Mouse (Mus musculus) left cerebral cortex, adult 2 months (tissue): ENCODE measurements around the gene Lat. TPM values are rescaled to one million over a fixed set of nuclear protein-coding genes. Genes with fewer than 3 reads are reported as not detected.
"Not testable (repeated sequence)": the region's sequence is repeated elsewhere in the genome, so short reads cannot be mapped to it uniquely, and the experiment has no call there.

Source experiments
- DNase-seq, 2 experiments: peaks; one replicate each; pipeline ENCODE4 v3.0.0; 2021 to 2022; ENCODE audit warnings: low spot score in 2 of 2, mixed read lengths in 1 of 2; ENCODE audit errors: extremely low spot score in 1 of 2
- H3K27ac ChIP-seq: fragments of 200-600 bp; 2 replicates; pipeline ENCODE4 v1.8.1; 2022
- H3K4me3 ChIP-seq: fragments of 200-600 bp; 2 replicates; pipeline ENCODE4 v1.8.1; 2022
- CTCF ChIP-seq: fragments of 200-600 bp; IDR thresholded peaks from 2 replicates; pipeline ENCODE4 v1.8.1; 2022; ENCODE audit warnings: antibody characterized with exemption, mild to moderate bottlenecking, moderate library complexity
- intact Hi-C: fragments of 180-260 bp; cut with DNase I; formaldehyde crosslinking; loops from one replicate; pipeline ENCODE4 v1.15.1; 2025
- total RNA-seq, 2 experiments: library from RNA; stranded (reverse); gene quantifications; 2 replicates each; pipeline ENCODE4 v1.2.3; 2021

Lat gene
- total RNA-seq, 2 experiments from 2014 or later: 0.93 to 1.2 TPM

DNA sequence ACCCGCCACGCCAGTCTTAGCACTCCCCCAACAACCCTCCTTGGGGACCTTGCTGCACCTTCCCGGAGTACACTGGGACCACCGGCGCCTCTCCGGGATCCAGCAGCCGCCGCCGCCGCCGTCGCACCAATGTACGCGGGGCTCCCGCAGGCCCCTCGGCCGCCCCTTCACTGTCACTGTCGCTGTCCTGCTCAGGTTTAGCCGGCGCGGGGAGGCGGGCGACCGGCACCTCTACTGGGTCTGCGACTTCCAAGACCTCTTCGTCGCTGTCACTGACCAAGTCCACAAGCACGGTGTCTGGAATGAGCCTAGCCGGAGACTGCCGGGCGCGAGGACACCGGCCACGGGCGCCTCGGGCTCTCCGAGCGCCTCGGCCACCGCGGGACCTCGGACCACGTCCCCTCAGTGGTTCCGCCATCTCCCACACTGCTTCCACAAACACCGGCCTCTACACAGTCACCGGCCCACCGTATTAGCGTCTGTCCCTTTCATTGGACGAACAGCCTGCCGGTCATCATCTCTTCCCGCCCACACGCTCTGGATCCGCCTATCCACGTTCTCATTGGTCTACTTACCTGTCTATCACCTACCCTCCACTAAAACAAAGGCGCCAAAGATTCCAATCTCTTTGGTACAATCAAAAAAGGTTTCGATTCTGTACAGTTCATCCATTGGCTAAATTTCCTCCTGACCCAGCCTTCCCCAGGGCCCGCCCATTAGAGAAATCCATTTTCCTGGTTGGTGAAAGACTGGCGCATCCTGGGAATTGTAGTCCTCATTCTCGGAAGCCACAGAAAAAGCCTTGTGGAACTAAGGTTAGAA is 27.1 kb upstream of the Lat start, which contains the start of gene Nfatc2ip:
Gene Nfatc2ip, minus strand, starts transcription at position 440 of the 822 bp plus-strand sequence.
- no peak for TF ChIP-seq CTCF
- intact Hi-C loops: loop anchor here (5.0 kb wide), 1 partner anchor 76 kb away; no protein-coding TSS in a partner anchor
- peak; percentile 95 to 96 for DNase-seq
- Histone ChIP-seq H3K4me3 (peak within 1 kb of the TSS; percentile 98), H3K27ac (peak within 1 kb of the TSS; percentile 54; the same call in 1 of the 2 replicates)

GRCm38 (mm10) chr7:126392086-126392884 is 22.9 kb upstream of the Lat start:
- DNase-seq, H3K27ac ChIP-seq, intact Hi-C loops, H3K4me3 ChIP-seq: not testable (repeated sequence)

DNA sequence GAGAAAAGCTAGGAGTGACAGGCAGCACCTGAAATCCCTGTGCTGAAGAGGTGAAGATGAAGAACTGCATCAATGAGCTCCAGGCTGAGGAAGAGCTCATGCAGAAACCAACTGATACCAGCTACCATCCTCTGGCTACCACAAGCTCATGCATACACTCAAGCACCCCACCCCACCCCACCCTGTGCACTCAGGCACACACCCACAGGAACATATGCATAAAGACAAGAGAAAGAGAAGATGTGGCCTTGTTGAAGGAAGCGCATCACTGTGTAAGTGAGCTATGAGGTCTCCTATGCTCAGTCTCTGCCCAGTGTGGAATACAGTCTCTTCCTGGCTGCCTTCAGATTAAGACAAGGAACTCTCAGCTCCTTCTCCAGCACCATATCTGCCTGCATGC is 18.8 kb upstream of the Lat start:
- no peak overlapping the region for H3K27ac ChIP-seq
- TF ChIP-seq CTCF: no peak
- intact Hi-C loops: loop anchor here (10.0 kb wide), 1 partner anchor 923 kb away; no protein-coding TSS in a partner anchor
- DNase-seq: no peak
- no peak overlapping the region for H3K4me3 ChIP-seq

DNA sequence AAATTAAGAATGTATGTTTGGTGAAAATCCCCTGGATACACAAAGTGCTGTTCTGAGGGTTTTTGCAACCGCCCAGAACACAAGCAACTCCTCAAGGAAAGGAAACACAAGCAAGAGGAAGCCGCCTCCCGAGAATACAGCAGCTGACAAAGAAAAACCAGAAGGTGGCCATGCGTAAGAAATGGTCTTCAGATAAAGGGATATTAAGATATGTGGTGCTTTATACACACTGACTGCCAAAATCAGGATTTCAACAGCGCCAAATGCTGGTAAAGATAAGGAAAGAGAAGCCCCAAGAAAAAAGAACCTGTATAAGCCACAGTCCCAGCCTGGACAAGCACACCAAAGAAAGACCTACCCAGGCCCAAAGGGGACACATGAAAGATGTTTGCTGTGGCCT is 14.2 kb upstream of the Lat start:
- no peak for TF ChIP-seq CTCF

DNA sequence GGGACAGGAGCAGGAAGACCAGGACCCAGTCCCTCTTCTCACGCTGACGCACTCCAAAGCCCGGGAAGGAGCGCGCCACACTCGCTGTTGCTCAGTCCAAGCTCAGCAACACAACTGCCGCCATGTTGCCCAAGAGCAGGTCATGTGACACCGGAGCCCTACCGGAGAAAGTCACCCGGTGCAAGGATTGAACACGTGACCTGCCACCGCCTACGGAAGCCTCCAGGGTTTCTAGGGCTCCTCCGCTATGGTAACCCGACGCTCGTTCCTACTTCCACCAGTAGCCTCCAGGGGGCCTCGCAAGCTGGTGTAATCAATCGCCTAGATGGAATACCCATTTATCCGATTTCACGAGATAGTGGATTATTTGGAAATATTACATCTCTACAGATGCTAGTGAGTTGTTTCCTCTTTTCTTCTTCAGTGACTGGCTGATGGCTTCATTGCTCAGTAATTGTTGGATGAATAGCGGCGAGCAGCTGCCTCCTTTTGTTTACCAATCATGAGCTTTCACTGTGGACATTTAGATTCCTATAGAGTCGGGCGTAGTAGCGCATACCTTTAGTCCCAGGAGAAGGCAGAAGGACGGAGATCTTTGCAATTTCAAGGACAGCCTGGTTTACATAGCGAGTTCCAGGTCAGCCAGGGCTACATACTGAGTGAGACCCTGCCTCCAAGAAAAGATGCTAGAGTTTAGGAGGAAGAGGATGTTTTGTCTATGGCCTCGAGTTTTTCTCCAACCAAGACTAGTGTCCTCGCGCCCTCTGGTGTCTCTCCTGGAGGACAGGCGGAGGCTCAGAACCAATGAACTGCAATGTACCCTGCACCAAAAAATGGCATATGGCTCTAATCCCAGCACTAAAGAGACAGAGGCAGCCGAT is 8.1 kb upstream of the Lat start, which contains the start of gene Spns1:
Gene Spns1, minus strand, starts transcription at position 173 of the 881 bp plus-strand sequence.
- intact Hi-C loops: loop anchor here (1.0 kb wide), 2 partner anchors 54 to 116 kb away; no protein-coding TSS in a partner anchor
- Histone ChIP-seq H3K4me3 (peak within 1 kb of the TSS; percentile 99), H3K27ac (peak within 1 kb of the TSS; percentile 87)
- DNase-seq: peak; percentile 98
- peak; percentile 81 for TF ChIP-seq CTCF

More for the DNA sequence above, 14.2 kb upstream of the Lat start:
- H3K27ac ChIP-seq: no peak overlapping the region
- no peak for DNase-seq
- no peak overlapping the region for H3K4me3 ChIP-seq
- intact Hi-C loops: loop anchor here (10.0 kb wide), 1 partner anchor 919 kb away; no protein-coding TSS in a partner anchor

GRCm38 (mm10) chr7:126376903-126377277 is 7.5 kb upstream of the Lat start:
- intact Hi-C loops: loop anchor here (1.0 kb wide), 1 partner anchor 116 kb away; no protein-coding TSS in a partner anchor
- TF ChIP-seq CTCF: no peak
- H3K27ac ChIP-seq: peak overlapping the region; percentile 87
- peak overlapping the region; percentile 99 for H3K4me3 ChIP-seq
- no peak for DNase-seq

DNA sequence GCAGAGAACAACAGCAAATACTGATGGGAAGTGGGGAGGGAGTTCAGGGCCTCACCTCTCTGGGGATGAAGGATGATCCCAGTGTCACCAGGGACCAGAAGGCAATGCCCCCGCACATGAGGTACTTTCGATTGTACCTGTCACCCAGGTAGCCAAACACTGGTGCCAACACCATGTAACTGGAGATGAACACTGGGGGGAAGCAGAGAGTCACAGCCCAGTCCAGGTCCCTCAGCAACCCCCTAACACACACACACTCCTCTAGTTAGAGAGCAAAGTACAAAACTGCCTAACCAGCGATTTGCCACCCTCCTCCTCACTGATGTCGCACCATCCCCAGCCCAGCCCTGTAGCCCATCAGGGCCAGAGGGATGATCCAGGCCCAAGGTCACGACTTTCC is 5.6 kb upstream of the Lat start:
- H3K27ac ChIP-seq: no peak overlapping the region
- no peak overlapping the region for H3K4me3 ChIP-seq
- DNase-seq: no peak
- intact Hi-C loops: no loop called here
- TF ChIP-seq CTCF: peak; percentile 30

DNA sequence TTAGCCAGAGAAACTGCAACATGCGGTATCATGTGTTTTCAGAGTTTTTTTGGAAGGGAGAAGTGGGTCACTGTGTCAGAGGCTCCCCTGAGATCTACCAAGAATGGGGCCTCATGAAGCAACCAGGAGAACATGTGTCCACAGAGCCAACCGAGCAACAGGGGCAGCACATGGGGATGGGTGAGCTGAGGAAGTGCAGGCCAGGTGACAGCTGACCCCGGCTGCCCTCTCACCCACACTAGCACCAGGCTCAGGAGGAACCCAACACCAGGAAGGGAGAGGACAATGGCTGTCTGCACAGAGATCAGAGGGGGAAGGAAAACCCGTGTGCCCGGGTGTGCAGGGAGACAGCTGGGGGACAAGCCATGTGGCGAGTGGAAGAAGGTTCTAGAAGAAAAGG is 5.2 kb upstream of the Lat start:
- TF ChIP-seq CTCF: no peak
- Histone ChIP-seq H3K4me3 (no peak overlapping the region), H3K27ac (no peak overlapping the region)
- intact Hi-C loops: no loop called here
- DNase-seq: no peak

DNA sequence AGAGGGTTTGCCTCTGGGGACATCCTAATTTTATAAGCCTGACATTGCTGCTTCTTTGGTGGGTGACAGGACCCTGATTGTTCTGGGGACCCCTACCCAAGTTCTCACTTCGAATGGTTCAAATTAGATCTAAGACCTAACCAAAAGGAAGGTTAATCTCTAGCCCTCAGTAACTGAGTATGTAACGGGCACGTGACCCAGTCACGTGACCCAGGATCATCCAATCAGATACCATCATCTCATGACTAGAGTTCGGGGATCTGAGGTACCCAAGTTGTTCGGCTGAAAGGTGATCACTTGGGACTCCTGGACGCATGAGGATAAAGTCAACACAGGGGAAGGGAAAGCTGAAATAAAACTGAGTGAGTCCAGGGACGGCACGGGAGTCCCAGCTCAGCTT is 3.6 kb upstream of the Lat start:
- no peak overlapping the region for H3K27ac ChIP-seq
- DNase-seq: no peak
- no peak overlapping the region for H3K4me3 ChIP-seq
- intact Hi-C loops: no loop called here
- TF ChIP-seq CTCF: no peak

DNA sequence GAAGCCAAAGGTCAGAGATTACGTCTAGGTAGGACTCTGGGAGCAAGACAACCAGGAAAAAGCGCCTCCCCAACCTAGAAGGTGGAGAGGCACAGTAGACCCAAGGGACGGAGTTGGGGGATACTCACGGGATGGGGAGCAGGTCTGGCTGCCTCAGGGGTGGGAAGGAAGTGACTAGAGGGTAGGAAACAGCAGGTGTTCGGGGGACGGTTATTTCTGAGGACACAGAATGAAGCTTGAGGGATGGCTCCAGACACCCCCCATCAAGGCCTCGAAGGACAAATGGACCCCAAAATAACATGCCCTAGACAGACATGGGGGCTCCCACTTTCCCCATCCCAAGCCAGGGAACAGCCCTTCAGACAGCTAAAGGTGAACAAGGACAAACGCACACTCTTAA is 1.0 kb downstream of the Lat start:
- Histone ChIP-seq H3K4me3 (no peak overlapping the region), H3K27ac (no peak overlapping the region)
- no peak for DNase-seq
- intact Hi-C loops: no loop called here
- TF ChIP-seq CTCF: no peak

DNA sequence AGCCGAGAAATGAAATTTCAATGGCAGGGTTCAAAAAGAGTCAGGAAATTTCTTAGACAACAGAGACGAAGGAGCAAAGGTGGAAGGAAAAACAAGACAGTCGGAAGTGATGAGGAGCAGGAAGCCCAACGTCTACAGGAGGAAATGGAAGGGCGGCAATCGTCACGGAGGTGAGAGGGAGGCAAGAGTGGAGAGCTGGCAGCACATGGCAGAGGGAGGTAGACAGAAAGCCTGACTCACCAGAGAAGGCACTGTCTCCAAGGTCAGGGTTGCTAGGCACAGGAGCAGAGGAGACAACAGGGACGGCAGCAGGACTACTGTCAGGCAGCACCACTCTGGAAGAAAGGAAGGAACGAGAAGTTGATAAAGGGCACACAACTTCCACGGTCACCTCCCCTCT is 1.7 kb downstream of the Lat start:
- H3K27ac ChIP-seq: no peak overlapping the region
- no peak for TF ChIP-seq CTCF
- H3K4me3 ChIP-seq: no peak overlapping the region
- intact Hi-C loops: no loop called here
- no peak for DNase-seq
